ENCODE assay signal across 8 mouse cellular contexts in genomic region chr13:65258175-65258954, GRCm38 (mm10). TPM values are rescaled to one million over a fixed set of nuclear protein-coding genes. Genes with fewer than 3 reads are reported as not detected.
DNase-seq lines count a peak whose midpoint lies in the region; ATAC-seq and TF ChIP-seq lines count a peak whose summit lies in the region.

No protein-coding gene starts in this region.

- no peaks in the 10 kb centered on the region for H3K27me3 ChIP-seq in kidney, embryonic 14.5 days (ENCODE audit: control insufficient read depth, insufficient read depth, low read length)
- H3K27me3 ChIP-seq in kidney, adult 2 months (replicated peaks; ENCODE audit: control insufficient read depth, insufficient read depth, low read length), result no peaks in the 10 kb centered on the region
- H3K27me3 ChIP-seq in lung, embryonic 16.5 days (ENCODE audit: control insufficient read depth, insufficient read depth, low read depth, low read length), result no peaks in the 10 kb centered on the region; the same call in 1 of the 2 replicates

- WGBS in kidney, embryonic 14.5 days, result 26% methylated on average over 36 of the region's 36 CpGs
- 36% methylated on average over 36 of the region's 36 CpGs for WGBS in kidney, adult 2 months
- 24% methylated on average over 36 of the region's 36 CpGs for WGBS in lung, embryonic 16.5 days

- peak overlapping the region; percentile 27 for H3K4me2 ChIP-seq in kidney, embryonic 14.5 days (replicated peaks; ENCODE audit: low read depth, low read length)
- peak overlapping the region; percentile 37 for H3K4me2 ChIP-seq in lung, embryonic 16.5 days (ENCODE audit: low read depth, low read length)

- no peak for TF ChIP-seq CTCF in kidney, adult 2 months (conservative IDR thresholded peaks at IDR 0.05; ENCODE audit: insufficient read depth, insufficient read length, low read depth, low read length)

- peak overlapping the region; percentile 19 for H3K4me3 ChIP-seq in kidney, embryonic 14.5 days (ENCODE audit: low read length)
- H3K4me3 ChIP-seq in kidney, adult 2 months (ENCODE audit: insufficient read depth, low read depth, low read length), result no peak overlapping the region
- H3K4me3 ChIP-seq in lung, embryonic 16.5 days (ENCODE audit: low read length), result 0 out of 2 replicates have a peak overlapping the region, but pooled peaks have one; percentile 16

- TF ChIP-seq POLR2A in kidney, adult 2 months (IDR thresholded peaks at IDR 0.05; ENCODE audit: low read depth, low read length), result no peak

- H3K9ac ChIP-seq in kidney, embryonic 14.5 days (ENCODE audit: low read depth, low read length), result no peak overlapping the region
- H3K9ac ChIP-seq in lung, embryonic 16.5 days (ENCODE audit: low read length), result no peak overlapping the region

- ATAC-seq in kidney, embryonic 14.5 days (ENCODE audit: low FRiP score, low TSS enrichment), result peak; percentile 65; the same call in 1 of the 2 replicates
- peak; percentile 60; the same call in 1 of the 2 replicates for ATAC-seq in lung, embryonic 16.5 days (ENCODE audit: low read depth)
- no peak for ATAC-seq in monocyte, adult 5-6 weeks (replicated peaks; ENCODE audit: insufficient number of reproducible peaks, low FRiP score, low TSS enrichment, poor library complexity, severe bottlenecking)

- no peak overlapping the region for H3K27ac ChIP-seq in kidney, embryonic 14.5 days (ENCODE audit: low read depth, low read length)
- no peak overlapping the region for H3K27ac ChIP-seq in kidney, adult 2 months (ENCODE audit: insufficient read depth, low read depth, low read length)
- H3K27ac ChIP-seq in lung, embryonic 16.5 days (ENCODE audit: low read length), result no peak overlapping the region

- no peaks in the 10 kb centered on the region for H3K36me3 ChIP-seq in kidney, embryonic 14.5 days (ENCODE audit: control insufficient read depth, insufficient read depth, low read length)
- no peaks in the 10 kb centered on the region for H3K36me3 ChIP-seq in kidney, adult 2 months (ENCODE audit: control insufficient read depth, insufficient read depth, low read length)
- peaks cover 12% of the 10 kb centered on the region for H3K36me3 ChIP-seq in lung, embryonic 16.5 days (ENCODE audit: control insufficient read depth, insufficient read depth, low read length)

- H3K9me3 ChIP-seq in kidney, embryonic 14.5 days (ENCODE audit: control insufficient read depth, low read length), result peaks cover 34% of the 10 kb centered on the region
- H3K9me3 ChIP-seq in lung, embryonic 16.5 days (ENCODE audit: control insufficient read depth, low read length), result peaks cover 50% of the 10 kb centered on the region

- no peak for DNase-seq in kidney, adult 2 months
- DNase-seq in cerebellum, postnatal 25 days, result peak; percentile 57 to 71
- peak; percentile 81 to 90 for DNase-seq in frontal cortex, postnatal 36 days (ENCODE audit: low spot score in 2 of 2)
- DNase-seq in layer of hippocampus, adult 8-10 months (ENCODE audit: low spot score in 2 of 2), result peak; percentile 81 to 82
- DNase-seq in right cerebral cortex, postnatal 25 days, result peak; percentile 75

- H3K4me1 ChIP-seq in kidney, embryonic 14.5 days (ENCODE audit: control insufficient read depth, insufficient read depth, low read length), result no peaks in the 10 kb centered on the region
- H3K4me1 ChIP-seq in kidney, adult 2 months (ENCODE audit: control insufficient read depth, insufficient read depth, low read length), result no peaks in the 10 kb centered on the region
- no peaks in the 10 kb centered on the region for H3K4me1 ChIP-seq in lung, embryonic 16.5 days (replicated peaks; ENCODE audit: control insufficient read depth, insufficient read depth, low read length)

RNA-seq across cellular contexts. Expression of gene Gm10775, which starts 1.0 kb away (rescaled TPM):
- not detected in 2 replicates for polyA plus RNA-seq in kidney, embryonic 14.5 days (2014; fragmentation: Nextera tagmentation; extraction: Ambion mirVana)
- polyA plus RNA-seq in kidney, adult 2 months (2012; rRNA removed), result not detected in 2 replicates
- under 1 TPM in 2 of 4 experiments, not detected in 2; 0.31 to 0.36 TPM for total RNA-seq in layer of hippocampus, adult 8-10 months (2022)
- polyA plus RNA-seq in lung, embryonic 16.5 days (2015; fragmentation: Nextera tagmentation; extraction: Ambion mirVana), result not detected in 2 replicates
- not detected in 3 replicates for total RNA-seq in monocyte, adult 5-6 weeks (2017)

RNA-seq across cellular contexts. Expression of gene Zfp369, which starts 20.2 kb away (rescaled TPM):
- 15.3 and 17.6 TPM in 2 replicates for polyA plus RNA-seq in kidney, embryonic 14.5 days (2014; fragmentation: Nextera tagmentation; extraction: Ambion mirVana)
- polyA plus RNA-seq in kidney, adult 2 months (2012; rRNA removed), result 17.1 and 19.0 TPM in 2 replicates
- total RNA-seq in layer of hippocampus, adult 8-10 months (2022), result 10 to 100 TPM; 57.7 to 76.2 (median 66.0) TPM
- polyA plus RNA-seq in lung, embryonic 16.5 days (2015; fragmentation: Nextera tagmentation; extraction: Ambion mirVana), result 9.9 and 10.9 TPM in 2 replicates
- 20.6 to 43.1 TPM (median 27.9 TPM) in 3 replicates for total RNA-seq in monocyte, adult 5-6 weeks (2017)

RNA-seq across cellular contexts. Expression of gene Nlrp4f, which starts 52.6 kb away (rescaled TPM):
- 0.24 TPM in 1 of 2 replicates, not detected in the other for polyA plus RNA-seq in kidney, embryonic 14.5 days (2014; fragmentation: Nextera tagmentation; extraction: Ambion mirVana)
- 0.05 and 0.13 TPM in 2 replicates for polyA plus RNA-seq in kidney, adult 2 months (2012; rRNA removed)
- total RNA-seq in layer of hippocampus, adult 8-10 months (2022), result under 1 TPM in 2 of 4 experiments, not detected in 2; 0.17 to 0.18 TPM
- not detected in 2 replicates for polyA plus RNA-seq in lung, embryonic 16.5 days (2015; fragmentation: Nextera tagmentation; extraction: Ambion mirVana)
- not detected in 3 replicates for total RNA-seq in monocyte, adult 5-6 weeks (2017)
